Mouse (Mus musculus) c-Kit-negative CD71-positive TER-119-positive erythroid progenitor cells, embryonic 14.5 days (primary cell): ENCODE results near the gene Rufy2.
"Not testable (repeated sequence)": the region's sequence is repeated elsewhere in the genome, so short reads cannot be mapped to it uniquely, and the experiment has no call there.

Experiments
- DNase-seq: peaks from one replicate; pipeline ENCODE4 v3.0.0-alpha.2; 2013; ENCODE audit warnings: low read depth, low spot score

Rufy2 gene

GRCm38 (mm10) chr10:63051267-63051666 is 71.2 kb downstream of the Rufy2 start:
- DNase-seq: no peak

- DNase-seq: no peak
These were observed 72.0 kb downstream of the Rufy2 start for GRCm38 (mm10) chr10:63052011-63052410.

- no peak for DNase-seq
These were observed 73.0 kb downstream of the Rufy2 start for GRCm38 (mm10) chr10:63053007-63053406.

- DNase-seq: not testable (repeated sequence)
These were observed 74.0 kb downstream of the Rufy2 start for GRCm38 (mm10) chr10:63054071-63054470.

- DNase-seq: no peak
These were observed 74.6 kb downstream of the Rufy2 start for GRCm38 (mm10) chr10:63054586-63054985.

- DNase-seq: no peak
These were observed 77.1 kb downstream of the Rufy2 start for GRCm38 (mm10) chr10:63056966-63057750.

- DNase-seq: no peak
These were observed 79.8 kb downstream of the Rufy2 start, which contains the start of gene Pbld1 for GRCm38 (mm10) chr10:63059862-63060261. Gene Pbld1, plus strand, starts transcription at chr10:63060162.

GRCm38 (mm10) chr10:63060406-63060805 is 80.4 kb downstream of the Rufy2 start:
- DNase-seq: no peak

GRCm38 (mm10) chr10:63061266-63061665 is 81.2 kb downstream of the Rufy2 start:
- DNase-seq: no peak

- DNase-seq: no peak
These were observed 82.7 kb downstream of the Rufy2 start for GRCm38 (mm10) chr10:63062696-63063095.

GRCm38 (mm10) chr10:63063365-63063764 is 83.3 kb downstream of the Rufy2 start:
- no peak for DNase-seq

- DNase-seq: no peak
These were observed 84.5 kb downstream of the Rufy2 start for GRCm38 (mm10) chr10:63064516-63064915.

- DNase-seq: no peak
These were observed 85.5 kb downstream of the Rufy2 start for GRCm38 (mm10) chr10:63065561-63065960.

- DNase-seq: no peak
These were observed 86.0 kb downstream of the Rufy2 start for GRCm38 (mm10) chr10:63065988-63066387.
